Mouse (Mus musculus): Measurements from ENCODE around the gene Ubash3b. TPM values are rescaled to one million over a fixed set of nuclear protein-coding genes. Genes with fewer than 3 reads are reported as not detected.

Gene Ubash3b
- polyA plus RNA-seq, 1 experiment: 3.2 TPM

GRCm38 (mm10) chr9:41075528-41075927, 86.0 kb downstream of the Ubash3b start:
- Histone ChIP-seq H3K27me3 (ENCODE audit: control insufficient read depth, insufficient read depth, insufficient read length) (no peaks in the 10 kb centered on the region), H3ac (ENCODE audit: control insufficient read depth, insufficient read length, low read depth) (no peak overlapping the region), H3K4me3 (ENCODE audit: insufficient read depth, poor library complexity, severe bottlenecking) (no peak overlapping the region), H3K79me3 (ENCODE audit: low read depth) (no peaks in the 10 kb centered on the region), H3K79me2 (ENCODE audit: control insufficient read depth, insufficient read depth) (no peaks in the 10 kb centered on the region), H3K36me3 (ENCODE audit: control insufficient read depth, insufficient read depth) (no peaks in the 10 kb centered on the region)
- TF ChIP-seq MAX (IDR thresholded peaks at IDR 0.05): no peak
- TF ChIP-seq MYOG (IDR thresholded peaks at IDR 0.05; ENCODE audit: control insufficient read depth, extremely low read depth, insufficient read length): no peak
- no peak for TF ChIP-seq FOSL1 (IDR thresholded peaks at IDR 0.05; ENCODE audit: insufficient read depth, low read length, poor library complexity, severe bottlenecking)
- TF ChIP-seq CTCF (IDR thresholded peaks at IDR 0.05; ENCODE audit: control insufficient read depth, insufficient read depth, insufficient read length): no peak
- TF ChIP-seq CEBPB (IDR thresholded peaks at IDR 0.05; ENCODE audit: low read depth): no peak
- no peak for TF ChIP-seq MYOD1 (IDR thresholded peaks at IDR 0.05; ENCODE audit: control insufficient read depth, insufficient read length, low read depth)
- no peak for TF ChIP-seq USF1 (IDR thresholded peaks at IDR 0.05; ENCODE audit: low read depth)

DNA sequence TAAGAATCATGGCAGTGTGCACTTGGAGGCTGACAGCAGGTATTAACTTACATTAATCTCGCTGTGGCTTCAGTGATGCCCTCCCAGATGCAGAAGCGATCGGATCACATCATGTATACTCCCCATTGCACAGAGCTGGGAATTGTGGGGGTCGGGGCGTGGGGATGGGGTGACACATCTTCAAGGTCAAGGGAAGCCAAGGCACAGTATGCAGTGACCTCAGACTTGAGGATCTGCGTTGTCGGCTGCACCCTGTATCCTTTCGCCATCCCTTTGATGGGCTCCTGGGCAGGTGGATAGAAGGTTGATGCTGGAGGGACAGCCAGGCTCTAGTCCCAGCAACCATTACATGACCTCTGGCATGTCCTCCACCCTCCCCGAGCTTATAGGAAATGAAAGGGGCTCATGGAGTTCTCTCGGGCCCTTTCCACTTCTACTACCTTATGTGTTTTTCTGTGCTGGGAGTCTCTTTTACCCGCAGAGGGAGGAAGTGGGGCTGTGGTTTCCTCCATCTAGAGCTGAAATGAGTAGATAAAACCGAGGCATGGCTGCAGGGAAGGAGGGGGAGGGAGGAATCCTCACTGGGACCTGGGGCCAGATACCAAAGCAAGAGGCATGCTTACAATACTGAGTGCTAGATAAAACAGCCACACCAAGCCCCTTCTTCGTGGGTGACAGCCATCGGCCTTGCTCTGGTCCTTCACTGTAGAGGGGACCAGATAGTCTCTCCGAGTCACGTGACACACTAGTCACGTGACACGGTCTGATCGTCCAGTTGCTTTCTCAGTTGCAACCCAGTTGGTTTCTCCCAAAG, 88.1 kb downstream of the Ubash3b start:
- Histone ChIP-seq H3K36me3 (ENCODE audit: control insufficient read depth, insufficient read depth) (no peaks in the 10 kb centered on the region), H3ac (ENCODE audit: control insufficient read depth, insufficient read length, low read depth) (no peak overlapping the region), H3K79me2 (ENCODE audit: control insufficient read depth, insufficient read depth) (no peaks in the 10 kb centered on the region), H3K27me3 (ENCODE audit: control insufficient read depth, insufficient read depth, insufficient read length) (no peaks in the 10 kb centered on the region), H3K79me3 (ENCODE audit: low read depth) (no peaks in the 10 kb centered on the region), H3K4me3 (ENCODE audit: insufficient read depth, poor library complexity, severe bottlenecking) (no peak overlapping the region)
- TF ChIP-seq MAX (IDR thresholded peaks at IDR 0.05) (no peak), FOSL1 (IDR thresholded peaks at IDR 0.05; ENCODE audit: insufficient read depth, low read length, poor library complexity, severe bottlenecking) (no peak), USF1 (IDR thresholded peaks at IDR 0.05; ENCODE audit: low read depth) (peak; percentile 77), MYOD1 (IDR thresholded peaks at IDR 0.05; ENCODE audit: control insufficient read depth, insufficient read length, low read depth) (no peak), CEBPB (IDR thresholded peaks at IDR 0.05; ENCODE audit: low read depth) (no peak)

- H3K36me3 ChIP-seq (ENCODE audit: control insufficient read depth, insufficient read depth): no peaks in the 10 kb centered on the region
- no peak overlapping the region for H3K4me3 ChIP-seq (ENCODE audit: insufficient read depth, poor library complexity, severe bottlenecking)
- no peak overlapping the region for H3ac ChIP-seq (ENCODE audit: control insufficient read depth, insufficient read length, low read depth)
- H3K27me3 ChIP-seq (ENCODE audit: control insufficient read depth, insufficient read depth, insufficient read length): no peaks in the 10 kb centered on the region
- H3K79me2 ChIP-seq (ENCODE audit: control insufficient read depth, insufficient read depth): no peaks in the 10 kb centered on the region
- no peak for TF ChIP-seq USF1 (IDR thresholded peaks at IDR 0.05; ENCODE audit: low read depth)
- no peak for TF ChIP-seq MAX (IDR thresholded peaks at IDR 0.05)
- no peak for TF ChIP-seq FOSL1 (IDR thresholded peaks at IDR 0.05; ENCODE audit: insufficient read depth, low read length, poor library complexity, severe bottlenecking)
- no peak for TF ChIP-seq CTCF (IDR thresholded peaks at IDR 0.05; ENCODE audit: control insufficient read depth, insufficient read depth, insufficient read length)
- no peak for TF ChIP-seq CEBPB (IDR thresholded peaks at IDR 0.05; ENCODE audit: low read depth)
- TF ChIP-seq MYOG (IDR thresholded peaks at IDR 0.05; ENCODE audit: control insufficient read depth, extremely low read depth, insufficient read length): no peak
- no peak for TF ChIP-seq MYOD1 (IDR thresholded peaks at IDR 0.05; ENCODE audit: control insufficient read depth, insufficient read length, low read depth)
- no peaks in the 10 kb centered on the region for H3K79me3 ChIP-seq (ENCODE audit: low read depth)
Observed at GRCm38 (mm10) chr9:41072786-41073185, 88.7 kb downstream of the Ubash3b start.

DNA sequence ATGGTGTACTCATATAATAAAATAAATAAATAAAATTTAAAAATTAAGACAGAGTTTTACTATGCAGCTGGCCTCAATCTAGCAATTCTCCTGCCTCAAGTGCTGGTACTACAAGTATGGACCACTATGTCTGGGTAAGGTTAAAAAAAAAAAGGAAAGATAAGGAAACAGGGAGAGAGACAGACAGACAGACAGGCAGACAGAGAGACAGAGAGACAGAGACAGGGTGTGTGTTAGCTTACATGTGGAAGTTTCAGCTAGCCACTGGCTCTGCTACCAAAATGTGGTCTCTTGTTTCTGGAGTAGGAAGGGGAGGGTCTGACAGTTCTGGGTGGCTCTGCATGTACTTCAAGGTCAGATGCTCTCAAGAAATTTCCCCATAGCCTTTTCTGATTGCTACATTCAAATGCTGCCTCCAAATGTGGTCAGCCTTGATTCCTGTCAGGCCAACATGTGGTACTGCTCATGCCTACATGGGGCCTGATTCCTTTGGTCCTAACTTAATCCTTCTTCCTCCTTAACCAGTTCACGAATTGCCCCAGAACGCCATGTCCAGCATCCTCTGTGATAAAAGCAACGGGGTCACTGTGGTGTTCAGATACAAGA, 89.5 kb downstream of the Ubash3b start:
- no peak for TF ChIP-seq CTCF (IDR thresholded peaks at IDR 0.05; ENCODE audit: control insufficient read depth, insufficient read depth, insufficient read length)
- no peak for TF ChIP-seq MAX (IDR thresholded peaks at IDR 0.05)
- H3K36me3 ChIP-seq (ENCODE audit: control insufficient read depth, insufficient read depth): no peaks in the 10 kb centered on the region
- H3K4me3 ChIP-seq (ENCODE audit: insufficient read depth, poor library complexity, severe bottlenecking): no peak overlapping the region
- H3ac ChIP-seq (ENCODE audit: control insufficient read depth, insufficient read length, low read depth): no peak overlapping the region
- H3K79me3 ChIP-seq (ENCODE audit: low read depth): no peaks in the 10 kb centered on the region
- no peaks in the 10 kb centered on the region for H3K79me2 ChIP-seq (ENCODE audit: control insufficient read depth, insufficient read depth)
- H3K27me3 ChIP-seq (ENCODE audit: control insufficient read depth, insufficient read depth, insufficient read length): no peaks in the 10 kb centered on the region

GRCm38 (mm10) chr9:41070761-41071181, 90.7 kb downstream of the Ubash3b start:
- Histone ChIP-seq H3K27me3 (ENCODE audit: control insufficient read depth, insufficient read depth, insufficient read length) (no peaks in the 10 kb centered on the region), H3K79me2 (ENCODE audit: control insufficient read depth, insufficient read depth) (no peaks in the 10 kb centered on the region), H3K36me3 (ENCODE audit: control insufficient read depth, insufficient read depth) (no peaks in the 10 kb centered on the region), H3K4me3 (ENCODE audit: insufficient read depth, poor library complexity, severe bottlenecking) (no peak overlapping the region), H3K79me3 (ENCODE audit: low read depth) (no peaks in the 10 kb centered on the region), H3ac (ENCODE audit: control insufficient read depth, insufficient read length, low read depth) (no peak overlapping the region)
- TF ChIP-seq MAX (IDR thresholded peaks at IDR 0.05) (no peak), MYOG (IDR thresholded peaks at IDR 0.05; ENCODE audit: control insufficient read depth, extremely low read depth, insufficient read length) (no peak)

- no peaks in the 10 kb centered on the region for H3K27me3 ChIP-seq (ENCODE audit: control insufficient read depth, insufficient read depth, insufficient read length)
- TF ChIP-seq CTCF (IDR thresholded peaks at IDR 0.05; ENCODE audit: control insufficient read depth, insufficient read depth, insufficient read length): no peak
- TF ChIP-seq MAX (IDR thresholded peaks at IDR 0.05): no peak
- no peak for TF ChIP-seq CEBPB (IDR thresholded peaks at IDR 0.05; ENCODE audit: low read depth)
- TF ChIP-seq MYOG (IDR thresholded peaks at IDR 0.05; ENCODE audit: control insufficient read depth, extremely low read depth, insufficient read length): no peak
- TF ChIP-seq USF1 (IDR thresholded peaks at IDR 0.05; ENCODE audit: low read depth): no peak
- no peak for TF ChIP-seq MYOD1 (IDR thresholded peaks at IDR 0.05; ENCODE audit: control insufficient read depth, insufficient read length, low read depth)
- no peak for TF ChIP-seq FOSL1 (IDR thresholded peaks at IDR 0.05; ENCODE audit: insufficient read depth, low read length, poor library complexity, severe bottlenecking)
- no peaks in the 10 kb centered on the region for H3K79me3 ChIP-seq (ENCODE audit: low read depth)
- H3K36me3 ChIP-seq (ENCODE audit: control insufficient read depth, insufficient read depth): no peaks in the 10 kb centered on the region
- H3ac ChIP-seq (ENCODE audit: control insufficient read depth, insufficient read length, low read depth): no peak overlapping the region
- H3K79me2 ChIP-seq (ENCODE audit: control insufficient read depth, insufficient read depth): no peaks in the 10 kb centered on the region
- no peak overlapping the region for H3K4me3 ChIP-seq (ENCODE audit: insufficient read depth, poor library complexity, severe bottlenecking)
Observed at GRCm38 (mm10) chr9:41069509-41069908, 92.0 kb downstream of the Ubash3b start.
